In the genomic region with DNA sequence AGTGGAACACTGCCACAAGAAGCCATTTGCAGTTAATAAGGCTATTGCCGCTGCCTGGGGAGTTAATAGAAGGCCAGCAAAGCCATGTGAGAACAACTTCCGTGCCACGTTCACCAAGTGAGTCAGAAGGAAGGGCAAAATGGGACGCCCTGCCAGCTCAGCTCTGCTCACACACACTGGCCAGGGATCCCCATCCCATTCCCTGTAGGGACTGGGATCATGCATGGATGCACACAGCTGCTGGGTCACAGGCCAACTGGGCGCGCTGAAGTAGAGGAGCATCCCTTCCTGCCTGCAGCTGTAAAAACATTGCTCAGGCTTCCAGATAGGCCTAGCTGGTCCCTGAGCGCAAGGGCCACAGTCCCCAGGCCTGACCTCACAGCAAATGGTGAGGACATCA, we compare ENCODE assay signal across 11 mouse cellular contexts.
DNase-seq lines count a peak whose midpoint lies in the region; ATAC-seq lines count a peak whose summit lies in the region.
"Had no signal": no experiment of that assay in that cellular context is flagged by ENCODE, and none has a peak within 500 bp of the region (broad histone marks: within the 10 kb centered on the region; RNA-seq: fewer than 3 reads in every experiment).

No protein-coding gene starts in this region.

- peak; percentile 8 for DNase-seq in cerebellum, adult 11-12 months
- DNase-seq in neural tube, embryonic 10.5 days (ENCODE audit: extremely low spot score, low spot score): peak; percentile 47
- DNase-seq in heart, postnatal 4 days: peak; percentile 42
- peak; percentile 77 for DNase-seq in skeletal muscle tissue, adult 2 months (ENCODE audit: low read depth, low spot score)
- no peak for DNase-seq in spleen, adult 18-20 months
- DNase-seq in yolk sac, embryonic 10.5 days (ENCODE audit: low spot score): no peak

- no peaks in the 10 kb centered on the region for H3K27me3 ChIP-seq in neural tube, embryonic 15.5 days (replicated peaks)
- H3K27me3 ChIP-seq: embryonic facial prominence, embryonic 15.5 days; midbrain, embryonic 12.5 days; stomach, embryonic 15.5 days had no signal

- no peaks in the 10 kb centered on the region for H3K36me3 ChIP-seq in neural tube, embryonic 15.5 days
- H3K36me3 ChIP-seq: embryonic facial prominence, embryonic 15.5 days; midbrain, embryonic 12.5 days; stomach, embryonic 15.5 days had no signal

- H3K27ac ChIP-seq in neural tube, embryonic 15.5 days (replicated peaks): no peak overlapping the region
- H3K27ac ChIP-seq: embryonic facial prominence, embryonic 15.5 days; midbrain, embryonic 12.5 days; stomach, embryonic 15.5 days had no signal

- H3K4me1 ChIP-seq in neural tube, embryonic 15.5 days: 0 out of 2 replicates have a peak, but pooled peaks cover 3% of the 10 kb centered on the region
- H3K4me1 ChIP-seq: embryonic facial prominence, embryonic 15.5 days; stomach, embryonic 15.5 days had no signal

- ATAC-seq in cerebellum, adult (ENCODE audit: insufficient number of reproducible peaks, low FRiP score, low TSS enrichment): no peak
- no peak for ATAC-seq in neural tube, embryonic 15.5 days (ENCODE audit: low FRiP score)

- WGBS in neural tube, embryonic 15.5 days: 66% methylated on average over 7 of the region's 7 CpGs

- no peak overlapping the region for H3K4me3 ChIP-seq in neural tube, embryonic 15.5 days (replicated peaks)
- H3K4me3 ChIP-seq: embryonic facial prominence, embryonic 15.5 days; midbrain, embryonic 12.5 days; stomach, embryonic 15.5 days had no signal

- no peaks in the 10 kb centered on the region for H3K9me3 ChIP-seq in neural tube, embryonic 15.5 days (replicated peaks)
- H3K9me3 ChIP-seq: embryonic facial prominence, embryonic 15.5 days; midbrain, embryonic 12.5 days; stomach, embryonic 15.5 days had no signal

- H3K4me2 ChIP-seq in neural tube, embryonic 15.5 days: no peak overlapping the region
- H3K4me2 ChIP-seq: embryonic facial prominence, embryonic 15.5 days; midbrain, embryonic 12.5 days; stomach, embryonic 15.5 days had no signal

- no peak overlapping the region for H3K9ac ChIP-seq in neural tube, embryonic 15.5 days (replicated peaks)
- H3K9ac ChIP-seq: embryonic facial prominence, embryonic 15.5 days; midbrain, embryonic 12.5 days; stomach, embryonic 15.5 days had no signal

Comparison
In these comparisons a context has a peak if more than half of its experiments do, and no peak if none do; other contexts are left out.
1. DNase-seq: peak in cerebellum, adult 11-12 months (single experiment), neural tube, embryonic 10.5 days (single experiment), heart, postnatal 4 days (single experiment) and skeletal muscle tissue, adult 2 months (single experiment); none in spleen, adult 18-20 months (0 of 2) and yolk sac, embryonic 10.5 days (single experiment).